Mouse (Mus musculus): ENCODE measurements around the gene Clec14a.
"Not testable (repeated sequence)": the region's sequence is repeated elsewhere in the genome, so short reads cannot be mapped to it uniquely, and the experiment has no call there.

Gene Clec14a

GRCm38 (mm10) chr12:58268563-58269501, at the start of gene Clec14a:
Gene Clec14a (minus strand): TSS chr12:58269290.
- in situ Hi-C loops (cut with MseI, MboI), result no loop called here

- in situ Hi-C loops (cut with MseI, MboI), result no loop called here
Observed at GRCm38 (mm10) chr12:58307835-58308234, 38.7 kb upstream of the Clec14a start.

- in situ Hi-C loops (cut with MseI, MboI), result not testable (repeated sequence)
Observed at GRCm38 (mm10) chr12:58306402-58306801, 37.3 kb upstream of the Clec14a start.

GRCm38 (mm10) chr12:58305567-58305966, 36.5 kb upstream of the Clec14a start:
- in situ Hi-C loops (cut with MseI, MboI), result no loop called here

- in situ Hi-C loops (cut with MseI, MboI), result no loop called here
Observed at GRCm38 (mm10) chr12:58296980-58297379, 27.9 kb upstream of the Clec14a start.

GRCm38 (mm10) chr12:58285912-58286311, 16.8 kb upstream of the Clec14a start:
- in situ Hi-C loops (cut with MseI, MboI), result no loop called here

- in situ Hi-C loops (cut with MseI, MboI), result no loop called here
Observed at GRCm38 (mm10) chr12:58270520-58270919, 1.4 kb upstream of the Clec14a start.

- in situ Hi-C loops (cut with MseI, MboI), result no loop called here
Observed at GRCm38 (mm10) chr12:58269505-58269904, 415 bp upstream of the Clec14a start.

GRCm38 (mm10) chr12:58268186-58268562, 916 bp downstream of the Clec14a start:
- in situ Hi-C loops (cut with MseI, MboI), result no loop called here

- in situ Hi-C loops (cut with MseI, MboI), result no loop called here
Observed at GRCm38 (mm10) chr12:58267779-58268178, 1.3 kb downstream of the Clec14a start.

- in situ Hi-C loops (cut with MseI, MboI), result no loop called here
Observed at GRCm38 (mm10) chr12:58251901-58252300, 17.2 kb downstream of the Clec14a start.

- in situ Hi-C loops (cut with MseI, MboI), result no loop called here
Observed at GRCm38 (mm10) chr12:58232489-58232888, 36.6 kb downstream of the Clec14a start.

- in situ Hi-C loops (cut with MseI, MboI), result no loop called here
Observed at GRCm38 (mm10) chr12:58225644-58226043, 43.4 kb downstream of the Clec14a start.

- in situ Hi-C loops (cut with MseI, MboI), result no loop called here
Observed at GRCm38 (mm10) chr12:58219078-58219477, 50.0 kb downstream of the Clec14a start.

GRCm38 (mm10) chr12:58216218-58216617, 52.9 kb downstream of the Clec14a start:
- in situ Hi-C loops (cut with MseI, MboI), result no loop called here
